Mouse (Mus musculus) large intestine, adult 2 months (tissue): ENCODE measurements at regions not wholly inside any gene's neighbourhood (a gene's known extent, or its start where the extent isn't known, plus 50 kb on each side); places are given as distances from the start of the nearest gene placed in this dataset.

Experiments
- DNase-seq: peaks from one replicate; pipeline ENCODE4 v3.0.0-alpha.2; 2012; ENCODE audit warnings: low read depth, low spot score
- WGBS: fragments of 180-500 bp; shearing (Covaris S2); methylation state at CpG from one replicate; pipeline ENCODE4 v1.1.7; 2018; 5-methylcytosine and 5-hydroxymethylcytosine counted together

- WGBS: 48% methylated on average over 10 of the region's 10 CpGs
- DNase-seq: no peak
Observed at GRCm38 (mm10) chr6:116986266-116987000, 181.9 kb upstream of the Cxcl12 start.

DNA sequence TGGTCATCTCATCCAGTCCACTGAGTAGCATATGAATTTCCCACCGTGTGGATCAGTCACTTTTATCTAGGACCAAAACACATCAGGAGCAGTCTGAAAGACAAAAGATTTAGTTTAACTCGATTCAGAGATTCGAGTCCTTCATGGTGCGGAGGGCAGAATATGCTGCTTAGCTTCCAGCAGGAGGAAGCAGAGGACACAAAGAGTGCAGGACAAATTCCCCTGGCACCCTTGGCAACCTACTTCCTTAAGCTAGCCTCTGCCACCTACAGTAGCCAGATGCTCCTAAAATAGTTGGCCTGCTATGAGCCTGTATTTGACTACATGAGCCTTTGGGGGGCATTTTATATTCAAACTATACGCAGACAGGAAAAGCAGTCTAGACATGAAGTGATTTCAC is 181.1 kb upstream of the Cxcl12 start:
- no peak for DNase-seq
- 71% methylated on average over 5 of the region's 5 CpGs for WGBS

GRCm38 (mm10) chr6:116998948-116999682 is 169.2 kb upstream of the Cxcl12 start:
- DNase-seq: no peak
- 74% methylated on average over 9 of the region's 9 CpGs for WGBS

DNA sequence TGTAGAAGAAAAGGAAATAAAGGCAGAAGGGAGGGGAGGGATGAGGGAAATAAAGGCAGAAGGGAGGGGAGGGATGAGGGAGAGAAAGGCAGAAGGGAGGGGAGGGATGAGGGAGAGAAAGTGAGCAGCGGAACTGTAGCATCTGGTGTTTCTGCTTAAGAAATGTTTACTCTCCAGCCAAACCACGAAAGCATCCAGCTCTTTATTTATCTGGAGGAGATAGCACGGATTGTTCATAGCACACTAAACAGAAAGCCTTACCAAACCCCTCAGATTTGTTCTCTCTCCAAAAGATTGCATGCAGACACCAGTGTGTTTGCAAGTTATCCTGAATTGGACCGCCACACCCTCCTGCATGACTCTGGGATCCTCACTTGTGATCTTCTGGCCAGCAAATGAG is 168.4 kb upstream of the Cxcl12 start:
- DNase-seq: no peak
- WGBS: 38% methylated on average over 4 of the region's 4 CpGs

DNA sequence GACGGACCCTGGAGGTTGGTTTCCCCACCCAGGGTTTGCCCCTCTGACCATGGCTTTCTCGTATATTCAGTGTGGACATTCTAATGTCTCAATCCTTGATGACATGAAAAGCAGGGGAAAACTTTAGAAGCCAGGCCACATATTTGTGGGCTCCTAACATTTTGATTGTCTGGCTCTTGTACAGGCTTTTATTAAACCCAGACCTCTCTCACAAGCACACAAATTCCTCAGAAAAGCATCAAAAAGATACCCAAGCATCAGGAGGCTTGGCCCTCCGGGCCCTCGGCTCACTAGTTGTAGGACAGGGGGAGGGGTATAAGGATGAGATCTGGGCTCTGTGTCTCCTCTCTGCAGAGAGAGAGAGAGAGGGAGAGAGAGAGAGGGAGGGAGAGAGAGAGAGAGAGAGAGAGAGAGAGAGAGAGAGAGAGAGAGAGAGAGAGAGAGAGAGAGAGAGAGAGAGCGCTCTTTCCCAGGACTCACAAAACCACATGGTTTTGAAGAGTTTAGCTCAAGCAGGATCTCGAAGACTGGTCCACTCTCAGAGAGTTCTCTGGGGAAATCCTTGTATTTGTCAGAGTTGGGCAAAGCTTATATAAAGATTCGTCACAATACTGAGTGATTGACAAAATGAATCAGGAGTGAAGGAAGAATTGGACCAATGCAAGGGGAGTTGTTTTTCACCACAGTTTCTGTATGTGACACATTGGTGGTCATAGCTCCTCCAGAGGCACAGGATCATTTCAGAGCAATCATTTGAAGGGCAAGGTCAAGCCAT is 167.2 kb upstream of the Cxcl12 start:
- DNase-seq: no peak
- WGBS: 77% methylated on average over 7 of the region's 7 CpGs

- 82% methylated on average over 5 of the region's 5 CpGs for WGBS
Observed at GRCm38 (mm10) chr6:117012621-117013020, 155.7 kb upstream of the Cxcl12 start.

DNA sequence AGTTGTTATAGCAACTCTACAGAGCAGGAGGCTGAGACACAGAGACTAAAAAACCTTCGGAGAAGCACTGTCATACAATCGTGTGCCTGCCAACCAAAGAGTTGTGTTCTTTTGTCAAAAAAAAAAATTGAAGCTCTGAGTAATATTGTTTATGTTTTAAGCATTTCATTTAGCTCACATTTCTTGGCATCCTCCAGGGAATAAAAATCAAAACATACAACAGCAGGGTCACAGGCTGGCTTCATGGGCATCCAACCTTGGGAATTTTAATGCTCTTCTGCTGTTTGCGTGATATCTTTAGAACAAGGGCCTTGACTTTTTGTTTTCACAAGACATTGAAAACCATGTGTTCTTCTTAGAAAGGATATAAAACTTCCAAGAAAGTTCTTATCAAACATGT is 152.9 kb upstream of the Cxcl12 start:
- 85% methylated on average over 3 of the region's 3 CpGs for WGBS
- no peak for DNase-seq

More at GRCm38 (mm10) chr6:117012621-117013020, 155.7 kb upstream of the Cxcl12 start:
- no peak for DNase-seq

DNA sequence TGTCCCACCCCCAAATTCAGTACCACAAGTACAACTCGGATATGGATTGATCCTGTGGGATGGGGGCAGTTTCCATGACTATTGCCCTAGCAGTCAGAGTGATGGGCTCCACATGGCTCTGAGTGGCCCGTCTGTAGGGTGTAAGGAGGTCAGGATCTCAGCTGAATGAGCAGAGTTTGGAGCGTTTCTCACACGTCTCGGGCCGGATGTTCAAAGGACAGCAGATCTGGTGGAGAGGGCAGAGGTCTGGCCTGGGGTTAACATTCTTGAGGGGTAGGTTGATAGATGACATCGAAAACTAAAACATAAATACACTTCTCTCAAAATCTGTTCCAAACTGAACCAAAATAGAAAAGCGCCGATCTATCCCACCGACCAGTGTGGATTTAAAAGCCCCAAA is 146.5 kb upstream of the Cxcl12 start:
- 75% methylated on average over 10 of the region's 10 CpGs for WGBS
- DNase-seq: no peak

DNA sequence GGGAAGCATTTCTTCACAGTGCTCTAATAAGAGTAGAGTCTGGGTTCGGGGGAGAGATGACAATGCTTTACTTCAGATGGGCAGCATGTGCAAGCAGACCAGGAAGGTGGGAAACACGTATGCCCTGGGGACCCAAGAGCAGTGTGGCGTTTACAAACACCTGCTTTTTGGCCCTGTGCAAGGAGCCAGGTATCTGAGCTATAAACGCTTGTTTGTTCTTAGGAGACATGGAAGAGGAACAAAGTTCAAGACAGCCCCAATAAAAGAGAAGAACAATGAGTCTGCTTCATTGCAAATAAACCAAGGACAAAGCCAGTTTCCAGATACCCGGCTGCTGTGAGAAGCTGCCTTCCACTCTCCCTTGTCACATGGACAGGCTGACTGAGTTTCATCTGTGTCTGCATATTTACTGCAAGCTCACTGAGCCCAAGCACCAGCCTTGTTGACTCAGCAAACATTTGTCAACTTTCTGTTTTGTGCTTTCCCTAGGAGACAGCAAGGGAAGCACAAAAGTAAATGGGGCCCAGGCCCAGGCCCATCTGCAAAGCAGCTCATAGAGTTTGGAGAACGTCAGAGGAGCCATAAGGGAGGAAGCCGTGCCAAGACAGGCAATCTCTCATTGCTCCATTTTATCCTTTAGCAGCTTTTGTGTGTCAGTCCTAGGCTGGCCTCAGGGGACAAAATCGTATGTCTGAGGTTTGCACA is 136.1 kb upstream of the Cxcl12 start:
- DNase-seq: peak; percentile 33
- 19% methylated on average over 8 of the region's 8 CpGs for WGBS

DNA sequence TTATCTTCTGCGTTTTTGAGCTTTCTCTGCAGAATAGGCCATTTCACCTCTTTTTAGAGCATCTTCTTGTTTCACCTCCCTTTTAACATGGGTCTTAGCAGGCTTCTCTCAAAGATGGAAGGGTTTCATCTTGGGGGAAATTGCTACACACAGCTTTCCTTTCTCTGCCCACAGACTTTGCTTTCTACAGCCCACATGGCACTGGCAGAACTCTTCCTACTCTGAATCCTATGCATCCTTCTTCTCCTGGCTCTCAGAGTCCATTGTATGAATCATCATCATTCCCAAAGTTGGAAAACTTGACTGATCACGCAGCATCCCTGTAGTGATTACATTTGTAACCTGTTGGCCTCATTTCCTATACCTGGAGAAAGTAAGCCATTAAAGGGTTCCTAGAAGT is 124.6 kb upstream of the Cxcl12 start:
- DNase-seq: no peak
- 59% methylated on average over 2 of the region's 2 CpGs for WGBS

DNA sequence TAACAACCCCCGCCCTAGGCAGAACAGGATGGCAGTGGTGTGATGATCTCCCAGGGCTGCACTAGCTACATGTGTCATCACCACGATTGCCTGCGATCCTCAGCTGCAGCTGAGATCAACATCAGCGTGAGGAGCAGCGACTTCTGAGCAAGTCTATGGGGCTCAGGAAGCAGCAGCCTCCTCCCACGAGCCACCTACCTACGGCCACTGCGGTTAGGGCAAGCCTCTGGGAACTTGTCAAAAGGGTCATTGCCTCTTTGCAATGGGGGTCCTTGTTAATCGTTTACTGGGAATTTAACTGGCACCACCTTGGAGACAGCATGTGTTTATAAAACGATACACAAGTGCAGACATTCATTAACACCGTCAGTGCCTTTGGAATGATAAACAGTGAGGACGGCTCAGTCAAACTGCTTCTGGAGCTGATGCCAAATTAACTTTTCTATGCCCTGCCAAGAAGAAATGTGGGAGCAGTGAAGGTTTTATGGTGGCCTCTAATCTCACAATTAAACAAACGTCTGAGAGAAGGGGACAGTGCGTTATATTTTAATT is 118.8 kb upstream of the Cxcl12 start:
- 8% methylated on average over 14 of the region's 14 CpGs for WGBS
- DNase-seq: no peak

DNA sequence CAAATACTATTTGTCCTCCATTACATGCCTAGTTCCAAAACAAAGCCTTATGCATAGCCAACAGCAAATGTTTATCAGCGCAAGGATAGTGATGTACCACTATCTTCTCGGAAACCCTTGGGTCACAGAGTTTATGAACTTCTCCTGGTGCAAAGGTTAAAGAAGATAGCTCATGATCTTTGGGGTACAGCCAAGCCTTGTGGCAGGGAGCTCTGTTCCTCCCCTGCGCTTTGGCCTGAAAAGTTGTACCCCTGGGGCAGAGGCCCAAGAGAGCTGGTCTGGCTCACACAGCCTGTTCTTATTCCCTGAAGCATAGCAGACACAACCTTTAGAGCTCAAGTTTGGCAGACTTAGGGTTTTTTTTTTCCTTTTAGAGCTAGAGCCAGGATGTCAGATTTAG is 107.6 kb upstream of the Cxcl12 start:
- 78% methylated on average over 3 of the region's 3 CpGs for WGBS
- no peak for DNase-seq

DNA sequence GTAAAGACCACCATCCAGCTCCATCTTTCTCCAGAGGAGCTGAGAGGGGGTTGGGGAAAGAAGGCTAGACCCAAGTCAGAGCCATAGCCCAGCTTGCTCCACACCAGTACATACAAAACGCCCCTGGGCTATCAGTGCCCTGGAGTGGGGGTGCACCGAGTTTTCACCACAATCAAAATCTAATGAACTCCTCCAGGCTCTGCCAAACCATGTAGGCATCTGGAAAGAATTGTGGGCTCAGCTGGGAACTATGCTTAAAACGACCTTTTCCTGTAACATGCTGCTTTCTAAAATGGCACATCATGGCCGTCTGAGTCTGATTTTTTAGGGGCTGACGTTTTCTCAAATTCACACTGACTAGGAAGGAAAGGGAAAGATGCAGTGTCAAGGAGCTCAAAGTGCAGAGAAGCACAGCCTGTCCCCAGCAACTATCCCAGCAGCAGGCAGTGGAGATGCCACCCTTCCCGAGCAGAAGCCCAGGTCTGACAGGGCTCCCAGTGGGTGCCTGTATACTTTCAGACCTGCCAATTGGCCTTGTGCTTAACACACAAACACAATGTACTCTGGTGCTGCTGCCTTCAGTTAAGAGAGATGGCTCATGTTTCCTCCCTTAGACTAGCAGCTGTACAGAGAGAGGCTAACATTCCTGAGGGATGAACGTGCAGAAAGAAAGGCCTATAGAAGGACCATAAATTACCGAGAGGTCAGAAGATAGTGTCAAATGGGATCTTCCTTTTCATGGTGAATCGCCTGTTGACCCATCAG is 100.6 kb upstream of the Cxcl12 start:
- 72% methylated on average over 9 of the region's 9 CpGs for WGBS
- DNase-seq: no peak

GRCm38 (mm10) chr6:117071311-117071710 is 97.0 kb upstream of the Cxcl12 start:
- DNase-seq: no peak
- WGBS: 74% methylated on average over 6 of the region's 6 CpGs

- 70% methylated on average over 8 of the region's 8 CpGs for WGBS
Observed at GRCm38 (mm10) chr6:117071857-117072256, 96.5 kb upstream of the Cxcl12 start.

GRCm38 (mm10) chr6:117079500-117079899 is 88.8 kb upstream of the Cxcl12 start:
- WGBS: 68% methylated on average over 5 of the region's 5 CpGs
- DNase-seq: no peak

More at GRCm38 (mm10) chr6:117071857-117072256, 96.5 kb upstream of the Cxcl12 start:
- DNase-seq: no peak

DNA sequence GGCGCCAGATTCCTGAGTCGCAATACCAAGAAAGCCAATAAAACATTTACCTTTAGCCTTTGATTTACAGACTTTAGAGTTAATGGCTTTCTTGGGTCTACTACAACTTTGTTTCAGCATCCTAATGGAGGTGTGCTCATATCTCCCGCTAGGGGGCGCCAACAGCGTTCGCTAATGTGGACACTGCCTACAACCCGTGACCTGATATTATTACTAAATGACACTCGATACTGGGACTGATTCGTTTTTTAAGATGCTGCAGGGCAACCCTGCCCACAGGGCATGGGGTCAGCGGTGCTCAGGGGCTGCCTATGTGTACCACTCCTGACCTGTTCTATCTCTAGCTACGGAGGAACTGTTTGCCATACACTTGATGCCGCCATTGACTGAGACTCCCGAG is 87.4 kb upstream of the Cxcl12 start:
- WGBS: 46% methylated on average over 13 of the region's 13 CpGs
- no peak for DNase-seq

GRCm38 (mm10) chr6:117084211-117084610 is 84.1 kb upstream of the Cxcl12 start:
- WGBS: 54% methylated on average over 6 of the region's 6 CpGs
- DNase-seq: no peak
